Mouse (Mus musculus) spleen, adult 2 months (tissue): Measurements from ENCODE around the gene Gm10260.

Experiments used
- CTCF ChIP-seq: fragments of 200-500 bp; IDR thresholded peaks from 2 replicates; pipeline ENCODE4 v1.5.1; 2011; ENCODE audit warnings: mild to moderate bottlenecking, inconsistent platforms; ENCODE audit not compliant: insufficient read depth, insufficient read length, insufficient replicate concordance; ENCODE audit errors: extremely low read depth
- POLR2A ChIP-seq: fragments of 200-500 bp; IDR thresholded peaks from 2 replicates; pipeline ENCODE4 v1.6.1; 2011; ENCODE audit warnings: low read depth, low read length, inconsistent platforms

GRCm38 (mm10) chr13:97809828-97810227, 49.4 kb upstream of the Gm10260 start:
- TF ChIP-seq CTCF (no peak), POLR2A (no peak)
